Mouse (Mus musculus): ENCODE results near the gene Bcar3. TPM values are rescaled to one million over a fixed set of nuclear protein-coding genes. Genes with fewer than 3 reads are reported as not detected.

The Bcar3 gene
- total and polyA plus RNA-seq, 2 experiments from 2014 or later: 7.3 to 11.4 TPM

DNA sequence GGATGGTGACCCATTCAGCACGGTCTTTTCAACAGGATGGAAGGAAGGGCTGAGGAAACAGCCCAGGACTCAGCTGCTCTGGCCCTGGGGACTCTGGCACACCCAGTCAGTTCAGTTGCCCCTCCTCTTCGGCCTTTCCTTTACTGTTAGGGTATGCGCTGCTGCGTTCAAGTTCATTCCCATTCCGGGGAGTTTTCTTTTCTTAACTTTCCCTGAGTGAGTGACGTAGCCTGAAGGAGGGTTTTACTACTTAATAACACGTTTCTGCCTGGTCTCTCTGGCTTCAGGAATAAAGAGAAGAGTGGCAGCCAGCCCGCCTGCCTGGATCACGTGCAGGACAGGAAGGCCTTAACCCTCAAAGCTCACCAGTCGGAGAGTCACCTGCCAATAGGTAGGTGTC, 217.0 kb downstream of the Bcar3 start:
- 75% methylated on average over 10 of the region's 10 CpGs for WGBS
- no peak overlapping the region for H3K9ac ChIP-seq
- DNase-seq (no peak), ATAC-seq (no peak)
- no peak for TF ChIP-seq CTCF (IDR thresholded peaks at IDR 0.05; ENCODE audit: low read depth)
- H3K9me3 ChIP-seq (ENCODE audit: low read length): no peaks in the 10 kb centered on the region
- H3K27ac ChIP-seq (ENCODE audit: low read depth, low read length): no peak overlapping the region
- H3K4me3 ChIP-seq (ENCODE audit: low read depth, low read length): no peak overlapping the region
- no peaks in the 10 kb centered on the region for H3K36me3 ChIP-seq (ENCODE audit: insufficient read depth)
- no peaks in the 10 kb centered on the region for H3K27me3 ChIP-seq (ENCODE audit: insufficient read depth, low read length)
- H3K4me2 ChIP-seq (ENCODE audit: low read depth): no peak overlapping the region
- peaks cover 10% of the 10 kb centered on the region for H3K4me1 ChIP-seq (ENCODE audit: insufficient read depth)

DNA sequence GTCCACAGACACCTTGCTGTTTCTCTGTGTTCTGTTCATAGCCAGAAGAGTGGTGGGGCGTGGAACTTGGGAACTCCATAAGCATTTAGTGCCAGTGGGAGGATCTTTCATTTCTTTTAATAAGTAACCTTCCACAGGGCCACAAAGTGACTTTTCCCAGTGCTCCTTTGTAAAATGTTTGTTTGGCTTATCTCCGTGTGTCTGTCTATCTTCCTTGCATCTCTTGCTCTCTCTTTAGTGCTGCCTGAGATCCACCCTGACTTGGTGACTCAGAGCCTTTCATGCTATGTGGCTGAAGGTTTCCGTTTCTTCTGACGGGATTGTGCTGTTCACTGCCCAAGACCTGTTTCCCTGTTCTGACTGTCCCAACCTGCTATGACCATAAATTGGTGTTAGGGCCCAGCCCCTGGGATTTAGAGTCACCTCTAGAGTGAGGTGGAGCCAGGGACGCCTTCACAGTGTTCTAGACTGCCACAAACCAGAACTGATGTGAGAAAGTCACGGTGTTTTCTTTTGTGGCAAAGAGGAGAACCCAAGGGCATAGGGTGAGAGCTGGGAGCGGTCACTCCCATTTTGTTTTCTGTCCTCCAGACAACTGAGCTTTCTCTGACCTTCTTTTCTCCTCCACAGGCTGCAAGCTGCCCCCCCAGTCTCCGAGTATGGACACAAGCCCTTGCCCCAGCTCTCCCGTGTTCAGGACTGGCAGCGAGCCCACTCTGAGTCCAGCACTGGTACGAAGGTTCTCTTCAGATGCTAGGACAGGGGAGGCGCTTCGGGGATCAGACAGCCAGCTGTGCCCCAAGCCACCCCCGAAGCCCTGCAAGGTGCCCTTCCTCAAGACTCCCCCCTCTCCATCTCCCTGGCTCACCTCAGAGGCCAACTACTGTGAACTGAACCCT, 218.0 kb downstream of the Bcar3 start:
- ATAC-seq: no peak
- H3K27me3 ChIP-seq (ENCODE audit: insufficient read depth, low read length): no peaks in the 10 kb centered on the region
- H3K9ac ChIP-seq: no peak overlapping the region
- no peak overlapping the region for H3K4me2 ChIP-seq (ENCODE audit: low read depth)
- no peak for TF ChIP-seq CTCF (IDR thresholded peaks at IDR 0.05; ENCODE audit: low read depth)
- H3K27ac ChIP-seq (ENCODE audit: low read depth, low read length): no peak overlapping the region
- WGBS: 85% methylated on average over 14 of the region's 14 CpGs
- no peak overlapping the region for H3K4me3 ChIP-seq (ENCODE audit: low read depth, low read length)
- DNase-seq: no peak
- H3K4me1 ChIP-seq (ENCODE audit: insufficient read depth): peaks cover 1% of the 10 kb centered on the region
- no peaks in the 10 kb centered on the region for H3K36me3 ChIP-seq (ENCODE audit: insufficient read depth)
- H3K9me3 ChIP-seq (ENCODE audit: low read length): no peaks in the 10 kb centered on the region

DNA sequence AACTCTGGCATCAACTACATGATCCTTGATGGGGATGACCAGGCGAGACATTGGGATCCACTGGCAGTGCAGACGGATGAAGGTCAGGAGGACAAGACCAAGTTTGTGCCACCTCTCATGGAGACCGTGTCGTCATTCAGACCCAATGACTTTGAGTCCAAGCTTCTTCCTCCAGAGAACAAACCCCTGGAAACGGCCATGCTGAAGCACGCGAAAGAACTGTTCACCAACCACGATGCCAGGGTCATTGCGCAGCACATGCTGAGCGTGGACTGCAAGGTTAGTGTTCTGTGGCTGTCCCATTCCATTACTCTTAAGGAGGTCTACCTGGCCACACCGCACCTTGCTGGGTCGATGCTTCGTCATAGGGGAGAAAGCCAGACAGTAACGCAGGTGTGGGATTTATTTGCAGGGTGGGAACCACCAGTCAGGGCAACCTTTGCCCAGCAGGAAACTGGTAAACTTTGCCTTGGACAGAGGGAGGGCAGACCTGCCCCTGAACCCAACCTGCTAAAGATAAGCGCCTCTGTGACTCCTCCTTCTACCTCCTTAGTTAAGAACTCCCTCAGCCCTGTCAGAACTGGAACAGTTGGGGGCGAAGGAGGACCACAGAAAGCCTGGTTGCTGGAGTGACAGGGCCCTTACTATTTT, 218.9 kb downstream of the Bcar3 start:
- 94% methylated on average over 16 of the region's 16 CpGs for WGBS
- Histone ChIP-seq H3K9ac (no peak overlapping the region), H3K36me3 (ENCODE audit: insufficient read depth) (no peaks in the 10 kb centered on the region), H3K27ac (ENCODE audit: low read depth, low read length) (no peak overlapping the region), H3K9me3 (ENCODE audit: low read length) (no peaks in the 10 kb centered on the region), H3K4me2 (ENCODE audit: low read depth) (no peak overlapping the region), H3K4me1 (ENCODE audit: insufficient read depth) (peaks cover 6% of the 10 kb centered on the region; the same call in 1 of the 2 replicates), H3K27me3 (ENCODE audit: insufficient read depth, low read length) (no peaks in the 10 kb centered on the region), H3K4me3 (ENCODE audit: low read depth, low read length) (no peak overlapping the region)
- DNase-seq (no peak), ATAC-seq (no peak)
- TF ChIP-seq CTCF (IDR thresholded peaks at IDR 0.05; ENCODE audit: low read depth): no peak

DNA sequence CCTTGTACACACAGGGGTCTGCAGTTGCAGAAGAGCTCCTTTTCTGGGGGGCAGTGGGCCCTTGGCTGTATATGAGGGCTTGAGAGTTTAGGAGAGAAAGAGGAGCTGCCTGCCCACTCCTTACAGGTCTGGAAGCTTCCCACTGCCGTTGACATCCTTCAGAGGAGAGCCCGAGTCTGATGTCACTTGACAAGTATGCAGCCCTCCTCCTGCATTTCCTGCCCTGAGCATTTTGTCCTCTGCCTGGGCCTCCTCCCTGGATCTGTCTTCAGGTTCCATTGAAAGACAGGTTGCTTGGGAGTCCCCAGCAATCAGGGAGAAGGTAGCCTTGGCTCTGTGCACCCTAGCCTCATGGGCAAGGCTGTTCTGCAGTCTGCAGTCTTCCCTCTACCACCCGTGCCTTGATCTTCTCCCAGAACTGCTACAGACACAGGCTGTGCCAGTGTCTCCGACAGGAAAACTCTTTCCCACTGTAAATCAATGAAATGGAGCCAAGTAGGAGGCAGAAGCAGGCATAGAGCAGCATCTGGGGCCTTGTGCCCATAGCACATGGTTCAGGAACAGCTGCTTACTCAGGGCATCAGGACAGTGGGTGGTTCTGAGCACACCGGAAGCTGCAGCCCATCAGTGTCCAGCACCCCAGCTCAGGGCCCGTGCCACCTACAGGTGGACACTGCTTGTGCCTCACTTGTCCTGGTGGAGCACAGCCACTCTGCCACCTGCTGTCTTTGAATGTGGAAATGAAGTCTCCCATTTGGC, 221.8 kb downstream of the Bcar3 start:
- TF ChIP-seq CTCF (IDR thresholded peaks at IDR 0.05; ENCODE audit: low read depth): no peak
- DNase-seq (no peak), ATAC-seq (no peak)
- Histone ChIP-seq H3K27ac (ENCODE audit: low read depth, low read length) (no peak overlapping the region), H3K4me3 (ENCODE audit: low read depth, low read length) (no peak overlapping the region), H3K9me3 (ENCODE audit: low read length) (no peaks in the 10 kb centered on the region), H3K36me3 (ENCODE audit: insufficient read depth) (no peaks in the 10 kb centered on the region), H3K9ac (no peak overlapping the region), H3K27me3 (ENCODE audit: insufficient read depth, low read length) (no peaks in the 10 kb centered on the region), H3K4me1 (ENCODE audit: insufficient read depth) (peaks cover 13% of the 10 kb centered on the region; the same call in 1 of the 2 replicates), H3K4me2 (ENCODE audit: low read depth) (no peak overlapping the region)
- 69% methylated on average over 6 of the region's 6 CpGs for WGBS

DNA sequence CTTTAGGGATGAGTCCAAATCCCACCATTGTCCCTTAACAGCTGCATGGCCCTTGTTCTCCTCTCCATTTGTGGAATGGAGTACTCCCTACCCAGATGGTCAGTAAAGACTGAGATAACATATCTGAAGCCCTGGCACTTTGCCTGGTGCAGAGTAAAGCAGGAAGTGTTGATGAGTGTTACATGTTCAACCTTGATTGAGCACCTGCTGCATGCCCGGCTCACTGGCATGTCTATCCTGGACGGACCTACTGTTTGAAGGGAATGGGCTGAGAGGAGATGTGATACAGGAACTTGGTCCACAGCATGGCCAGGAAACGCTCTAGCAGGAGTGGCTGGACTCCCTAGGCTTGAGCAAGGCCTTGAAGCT, 222.4 kb downstream of the Bcar3 start:
- no peak for TF ChIP-seq CTCF (IDR thresholded peaks at IDR 0.05; ENCODE audit: low read depth)
- Histone ChIP-seq H3K4me3 (ENCODE audit: low read depth, low read length) (no peak overlapping the region), H3K4me2 (ENCODE audit: low read depth) (no peak overlapping the region), H3K27ac (ENCODE audit: low read depth, low read length) (no peak overlapping the region), H3K36me3 (ENCODE audit: insufficient read depth) (no peaks in the 10 kb centered on the region), H3K9ac (no peak overlapping the region), H3K9me3 (ENCODE audit: low read length) (no peaks in the 10 kb centered on the region), H3K4me1 (ENCODE audit: insufficient read depth) (peaks cover 13% of the 10 kb centered on the region; the same call in 1 of the 2 replicates), H3K27me3 (ENCODE audit: insufficient read depth, low read length) (no peaks in the 10 kb centered on the region)
- ATAC-seq (no peak), DNase-seq (no peak)
- 91% methylated on average over 3 of the region's 3 CpGs for WGBS

DNA sequence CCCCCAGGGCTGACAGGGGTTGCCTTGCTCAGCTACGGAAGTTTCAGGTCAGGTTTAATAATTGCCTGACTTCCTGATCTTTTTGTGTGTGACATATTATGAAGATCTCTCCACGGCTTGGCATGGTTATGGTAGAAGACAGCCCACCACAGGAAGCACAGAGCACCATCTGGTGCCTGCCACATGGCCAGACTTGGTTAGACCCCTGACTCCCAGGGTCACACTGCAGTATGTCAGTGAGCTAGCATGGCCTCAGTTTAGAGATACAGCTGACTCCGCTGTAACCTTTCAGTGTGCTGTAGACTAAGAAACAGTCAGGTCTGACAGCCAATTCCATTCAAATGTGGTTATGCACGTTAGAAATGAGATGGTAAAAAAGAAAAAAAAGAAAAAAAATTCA, 223.8 kb downstream of the Bcar3 start:
- Histone ChIP-seq H3K9ac (no peak overlapping the region), H3K4me1 (ENCODE audit: insufficient read depth) (peaks cover 13% of the 10 kb centered on the region; the same call in 1 of the 2 replicates), H3K9me3 (ENCODE audit: low read length) (no peaks in the 10 kb centered on the region), H3K27me3 (ENCODE audit: insufficient read depth, low read length) (no peaks in the 10 kb centered on the region), H3K4me3 (ENCODE audit: low read depth, low read length) (no peak overlapping the region), H3K27ac (ENCODE audit: low read depth, low read length) (peak overlapping the region; percentile 41), H3K4me2 (ENCODE audit: low read depth) (no peak overlapping the region), H3K36me3 (ENCODE audit: insufficient read depth) (no peaks in the 10 kb centered on the region)
- DNase-seq (no peak), ATAC-seq (peak; percentile 11; the same call in 1 of the 2 replicates)
- 47% methylated on average over 4 of the region's 4 CpGs for WGBS
- no peak for TF ChIP-seq CTCF (IDR thresholded peaks at IDR 0.05; ENCODE audit: low read depth)
